Mouse (Mus musculus): ENCODE measurements around the gene Cdkal1.

GRCm38 (mm10) chr13:29697230-29697629 lies 158.2 kb downstream of the Cdkal1 start:
- TF ChIP-seq CTCF (IDR thresholded peaks at IDR 0.05; ENCODE audit: low read depth) (no peak), EP300 (optimal IDR thresholded peaks at IDR 0.05) (no peak)
